ENCODE assay signal across 10 mouse cellular contexts in genomic region chr19:59455671-59456070, GRCm38 (mm10). TPM values are rescaled to one million over a fixed set of nuclear protein-coding genes. Genes with fewer than 3 reads are reported as not detected.
A peak's percentile ranks its signal among the peaks of the same experiment; 100 is the strongest.
DNase-seq lines count a peak whose midpoint lies in the region; ATAC-seq and TF ChIP-seq lines count a peak whose summit lies in the region.
"Had no signal": no experiment of that assay in that cellular context is flagged by ENCODE, and none has a peak within 500 bp of the region (broad histone marks: within the 10 kb centered on the region; RNA-seq: fewer than 3 reads in every experiment).

No protein-coding gene starts in this region.

- H3K9ac ChIP-seq in heart, adult 2 months (ENCODE audit: low read depth, low read length), result no peak overlapping the region
- no peak overlapping the region for H3K9ac ChIP-seq in forebrain, postnatal 0 days

- intact Hi-C loops in heart, adult 2 months (cut with DNase I), result loop anchor here (10.0 kb wide), 1 partner anchor 889 kb away; no protein-coding TSS in a partner anchor

- TF ChIP-seq POLR2A in heart, adult 2 months (IDR thresholded peaks at IDR 0.05; ENCODE audit: insufficient read depth, low read depth, low read length), result no peak

- H3K27me3 ChIP-seq in heart, adult 2 months (ENCODE audit: control insufficient read depth, insufficient read depth, low read length), result peaks cover 31% of the 10 kb centered on the region
- H3K27me3 ChIP-seq in forebrain, postnatal 0 days (ENCODE audit: insufficient read depth, low read length), result peaks cover 37% of the 10 kb centered on the region

- no peaks in the 10 kb centered on the region for H3K79me2 ChIP-seq in heart, adult 2 months (replicated peaks; ENCODE audit: control insufficient read depth, insufficient read depth, low read length)

- no peak overlapping the region for H3K4me3 ChIP-seq in heart, adult 2 months
- H3K4me3 ChIP-seq in forebrain, postnatal 0 days (ENCODE audit: low read depth, low read length), result no peak overlapping the region
- H3K4me3 ChIP-seq: heart, embryonic 10.5 days had no signal

- WGBS in heart, adult 2 months, result 8% methylated on average over 7 of the region's 7 CpGs
- 28% methylated on average over 7 of the region's 7 CpGs for whole genome bisulfite sequencing in forebrain, postnatal 0 days

- no peak for TF ChIP-seq EP300 in heart, adult 2 months (IDR thresholded peaks at IDR 0.05; ENCODE audit: insufficient read depth, low read depth, low read length)

- no peak overlapping the region for H3K27ac ChIP-seq in heart, adult 2 months
- H3K27ac ChIP-seq in forebrain, postnatal 0 days (ENCODE audit: low read depth, low read length), result no peak overlapping the region
- H3K27ac ChIP-seq: heart, embryonic 10.5 days had no signal

- no peak overlapping the region for H3K4me2 ChIP-seq in forebrain, postnatal 0 days (ENCODE audit: low read depth)

- H3K36me3 ChIP-seq in heart, adult 2 months (ENCODE audit: control insufficient read depth, insufficient read depth, low read length), result no peaks in the 10 kb centered on the region
- H3K36me3 ChIP-seq in forebrain, postnatal 0 days (ENCODE audit: insufficient read depth), result no peaks in the 10 kb centered on the region
- H3K36me3 ChIP-seq: heart, embryonic 10.5 days had no signal

- peak; percentile 43 for TF ChIP-seq CTCF in heart, adult 2 months (IDR thresholded peaks at IDR 0.05)
- peak; percentile 9; the same call in 1 of the 2 replicates for TF ChIP-seq CTCF in forebrain, postnatal 0 days (IDR thresholded peaks at IDR 0.05; ENCODE audit: low read depth)

- no peaks in the 10 kb centered on the region for H3K4me1 ChIP-seq in heart, adult 2 months (ENCODE audit: control insufficient read depth, insufficient read depth, low read length)
- H3K4me1 ChIP-seq in forebrain, postnatal 0 days (ENCODE audit: insufficient read depth), result no peaks in the 10 kb centered on the region

- DNase-seq in heart, adult 2 months, result no peak
- no peak for DNase-seq in heart, adult 8-10 months (ENCODE audit: low spot score)
- peak; percentile 32 for DNase-seq in ZHBTc4 (ENCODE audit: low read depth, low spot score)
- no peak for DNase-seq in forebrain, postnatal 0 days
- DNase-seq in thymus, postnatal 14 days, result no peak
- DNase-seq in adrenal gland, postnatal 4 days (ENCODE audit: low spot score in 2 of 2), result no peak
- DNase-seq: cerebellum, adult 8-10 months had no signal

- ATAC-seq in forebrain, postnatal 0 days, result no peak
- ATAC-seq in megakaryocyte progenitor cell, adult 5-6 weeks (replicated peaks; ENCODE audit: poor library complexity), result 0 out of 2 replicates have a peak, but pooled peaks have one; percentile 30
- no peak for ATAC-seq in monocyte, adult 5-6 weeks (replicated peaks; ENCODE audit: insufficient number of reproducible peaks, low FRiP score, low TSS enrichment, poor library complexity, severe bottlenecking)

- H3K9me3 ChIP-seq in forebrain, postnatal 0 days (ENCODE audit: low read length), result no peaks in the 10 kb centered on the region
- H3K9me3 ChIP-seq: heart, embryonic 10.5 days had no signal

RNA-seq across cellular contexts. Expression of gene Emx2, which starts 2.5 kb away (rescaled TPM):
- total RNA-seq in heart, adult 2 months (2021), result not detected
- not detected in 2 replicates for polyA plus RNA-seq in heart, adult 2 months (2012; rRNA removed)
- total RNA-seq in heart, adult 8-10 months (2022), result not detected
- total RNA-seq in forebrain, postnatal 0 days (2014; rRNA removed), result 3.2 and 6.0 TPM in 2 replicates
- 4.7 and 11.2 TPM in 2 replicates for polyA plus RNA-seq in forebrain, postnatal 0 days (2015; fragmentation: Nextera tagmentation; extraction: Ambion mirVana)
- not detected in 2 replicates for total RNA-seq in megakaryocyte progenitor cell, adult 5-6 weeks (2015)
- total RNA-seq in megakaryocyte progenitor cell, adult 5-6 weeks (2017), result not detected in 2 replicates
- total RNA-seq in monocyte, adult 5-6 weeks (2017), result not detected in 3 replicates
- 10 to 100 TPM in 1 of 2 experiments, under 1 TPM in 1; 0.96 to 14.3 TPM for total RNA-seq in adrenal gland, postnatal 4 days (2021)
